Mouse (Mus musculus) bone marrow, adult 2 months (tissue): Measurements from ENCODE around the gene Golph3.

Experiments used
- CTCF ChIP-seq: fragments of 200-500 bp; IDR thresholded peaks from 2 replicates; pipeline ENCODE4 v1.5.1; 2011; ENCODE audit warnings: low read length, control low read depth; ENCODE audit not compliant: control insufficient read depth, insufficient read depth
- POLR2A ChIP-seq: fragments of 200-500 bp; IDR thresholded peaks from 2 replicates; pipeline ENCODE4 v1.6.1; 2011; ENCODE audit warnings: low read depth, mild to moderate bottlenecking, control low read depth, low read length, borderline replicate concordance; ENCODE audit not compliant: control insufficient read depth

DNA sequence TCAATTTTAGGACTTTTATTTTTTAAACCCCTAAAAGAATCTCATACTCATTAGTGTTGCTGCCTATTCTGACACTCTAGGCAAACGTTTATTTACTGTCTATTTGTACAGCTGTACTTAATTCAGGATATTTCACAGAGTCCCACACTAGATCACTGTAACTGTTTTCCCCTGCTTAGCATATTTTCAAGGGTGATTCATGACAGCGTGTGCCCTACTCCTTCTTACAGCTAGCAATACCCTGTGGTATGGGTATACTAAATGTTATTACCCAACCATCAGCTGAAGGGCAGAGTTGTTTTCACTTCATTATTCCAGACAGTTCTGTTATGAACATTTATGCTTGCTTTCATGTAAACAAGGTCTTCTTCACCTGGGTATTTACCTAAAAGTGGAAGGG is 5.3 kb upstream of the Golph3 start:
- TF ChIP-seq CTCF = no peak
- TF ChIP-seq POLR2A = no peak
